Mouse (Mus musculus) ES-Bruce4 (cell line): ENCODE measurements around the gene Bcl7a. TPM values are rescaled to one million over a fixed set of nuclear protein-coding genes. Genes with fewer than 3 reads are reported as not detected.

Experiments used
- H3K27ac ChIP-seq: 2 replicates; pipeline ENCODE4 v1.5.1; 2012; ENCODE audit warnings: low read length, inconsistent platforms; ENCODE audit not compliant: insufficient read depth
- H3K27me3 ChIP-seq: 2 replicates; pipeline ENCODE4 v1.6.1; 2012; ENCODE audit warnings: mild to moderate bottlenecking, low read length, inconsistent platforms; ENCODE audit not compliant: control insufficient read depth, poor library complexity, insufficient read depth, severe bottlenecking
- H3K36me3 ChIP-seq: 2 replicates; pipeline ENCODE4 v1.6.1; 2012; ENCODE audit warnings: inconsistent platforms, mild to moderate bottlenecking, low read length, moderate library complexity; ENCODE audit not compliant: control insufficient read depth, poor library complexity, insufficient read depth, severe bottlenecking
- H3K4me1 ChIP-seq: one replicate; pipeline ENCODE4 v1.8.1; 2011; ENCODE audit warnings: low read length; ENCODE audit not compliant: control insufficient read depth, insufficient read depth
- H3K4me3 ChIP-seq: 2 replicates; pipeline ENCODE4 v1.5.1; 2011; ENCODE audit warnings: low read depth, mild to moderate bottlenecking, low read length
- H3K9ac ChIP-seq: 2 replicates; pipeline ENCODE4 v1.6.1; 2012; ENCODE audit warnings: low read depth, mild to moderate bottlenecking, inconsistent platforms; ENCODE audit not compliant: poor library complexity, severe bottlenecking
- H3K9me3 ChIP-seq: replicated peaks from 2 replicates; pipeline ENCODE4 v1.6.1; 2012; ENCODE audit warnings: mild to moderate bottlenecking, low read length, inconsistent platforms; ENCODE audit not compliant: control insufficient read depth, poor library complexity, insufficient read depth, severe bottlenecking
- CTCF ChIP-seq: IDR thresholded peaks from one replicate; pipeline ENCODE4 v1.8.1; 2011; ENCODE audit warnings: low read depth, low read length
- EP300 ChIP-seq: IDR thresholded peaks from 2 replicates; pipeline ENCODE4 v1.6.1; 2011; ENCODE audit warnings: low read depth, low read length; ENCODE audit not compliant: insufficient read depth
- POLR2A ChIP-seq: IDR thresholded peaks from one replicate; pipeline ENCODE4 v1.8.1; 2011; ENCODE audit warnings: low read length; ENCODE audit not compliant: insufficient read depth
- polyA plus RNA-seq: library from polyadenylated mRNA; stranded (reverse); fragments of >200 nt; gene quantifications from 2 replicates; pipeline ENCODE4 v1.2.4, GENCODE M21; 2011; ENCODE audit warnings: low read depth; ENCODE audit not compliant: missing spikeins, insufficient read depth, insufficient read length

Gene Bcl7a
- polyA plus RNA-seq, 1 experiment = 25.4 TPM

DNA sequence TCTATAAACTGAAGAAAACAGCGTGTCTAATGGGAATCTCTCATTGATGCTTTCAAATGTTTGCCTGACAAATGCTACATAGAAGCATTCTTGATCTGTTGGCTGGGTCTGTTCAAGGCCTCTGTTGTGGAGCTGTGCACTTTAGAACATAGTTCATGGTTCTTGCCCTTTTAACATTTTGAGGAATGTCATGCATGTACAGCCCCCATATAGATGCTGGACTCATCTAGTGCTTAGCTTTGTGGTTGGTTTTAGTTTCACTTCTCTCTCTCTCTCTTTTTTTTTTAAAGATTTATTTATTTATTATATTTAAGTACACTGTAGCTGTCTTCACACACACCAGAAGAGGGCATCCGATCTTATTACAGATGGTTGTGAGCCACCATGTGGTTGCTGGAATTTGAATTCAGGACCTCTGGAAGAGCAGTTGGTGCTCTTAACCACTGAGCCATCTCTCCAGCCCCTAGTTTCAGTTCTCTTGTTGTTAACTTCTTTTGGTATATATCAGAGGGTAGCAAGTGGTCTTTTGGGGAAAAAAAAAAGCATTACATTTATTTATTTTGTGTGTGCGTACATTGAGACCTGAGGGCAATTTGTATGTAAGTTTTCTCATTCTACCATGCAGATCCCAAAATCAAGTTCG lies 55.3 kb downstream of the Bcl7a start:
- H3K9ac ChIP-seq = no peak overlapping the region
- H3K36me3 ChIP-seq = no peaks in the 10 kb centered on the region
- no peaks in the 10 kb centered on the region for H3K9me3 ChIP-seq
- H3K27ac ChIP-seq = no peak overlapping the region
- peaks cover 2% of the 10 kb centered on the region for H3K4me1 ChIP-seq
- no peaks in the 10 kb centered on the region for H3K27me3 ChIP-seq
- no peak overlapping the region for H3K4me3 ChIP-seq
- no peak for TF ChIP-seq EP300
- no peak for TF ChIP-seq CTCF
- no peak for TF ChIP-seq POLR2A

GRCm38 (mm10) chr5:123404480-123404879 lies 60.8 kb downstream of the Bcl7a start:
- H3K27ac ChIP-seq = no peak overlapping the region
- 0 out of 2 replicates have a peak, but pooled peaks cover 5% of the 10 kb centered on the region for H3K9me3 ChIP-seq
- no peaks in the 10 kb centered on the region for H3K4me1 ChIP-seq
- no peaks in the 10 kb centered on the region for H3K27me3 ChIP-seq
- no peak overlapping the region for H3K9ac ChIP-seq
- no peak overlapping the region for H3K4me3 ChIP-seq
- no peaks in the 10 kb centered on the region for H3K36me3 ChIP-seq
- TF ChIP-seq POLR2A = no peak
- TF ChIP-seq CTCF = no peak
- TF ChIP-seq EP300 = no peak

DNA sequence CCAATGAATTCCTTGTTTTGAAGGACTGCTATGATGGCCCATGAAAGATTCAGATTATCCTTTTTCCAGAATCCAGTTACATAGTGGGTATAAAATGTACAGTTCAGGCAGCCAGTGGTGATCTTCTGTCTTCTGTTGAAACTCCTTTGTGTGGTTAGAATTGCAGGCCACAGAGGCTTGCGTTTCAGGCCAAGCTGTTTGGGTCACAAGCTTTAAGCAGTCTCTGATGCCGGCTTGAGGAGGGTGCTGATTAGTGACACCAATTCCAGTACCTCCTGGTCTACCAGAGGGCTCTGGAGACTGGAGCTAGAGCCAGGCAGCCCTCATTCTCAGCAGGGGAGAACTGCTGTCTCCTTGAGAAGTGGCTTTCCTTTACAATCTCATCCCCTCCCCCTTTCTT lies 63.3 kb downstream of the Bcl7a start:
- TF ChIP-seq POLR2A = no peak
- no peak for TF ChIP-seq EP300
- no peak for TF ChIP-seq CTCF
- no peak overlapping the region for H3K9ac ChIP-seq

DNA sequence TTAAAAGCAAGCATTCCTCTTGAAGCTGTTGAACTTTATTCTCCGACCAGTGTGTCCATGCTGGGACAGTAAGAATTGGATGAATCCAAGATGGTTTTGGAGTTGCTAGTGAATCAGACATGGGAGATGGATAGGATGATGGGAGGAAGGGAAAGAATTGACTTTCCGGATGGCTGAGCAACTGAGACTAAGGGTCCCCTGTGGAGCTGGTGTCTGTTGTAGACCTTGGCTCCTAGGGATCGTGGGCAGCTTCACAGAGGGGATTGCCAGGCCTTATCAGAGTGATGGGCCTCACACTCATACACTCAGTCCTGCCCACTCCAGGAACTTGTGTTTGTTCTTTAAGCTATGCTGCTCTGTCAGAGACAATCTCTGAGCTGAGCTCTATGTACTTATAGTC lies 64.5 kb downstream of the Bcl7a start:
- Histone ChIP-seq H3K4me1 (no peaks in the 10 kb centered on the region), H3K27me3 (no peaks in the 10 kb centered on the region), H3K9ac (no peak overlapping the region)

More for the DNA sequence above, 63.3 kb downstream of the Bcl7a start:
- H3K36me3 ChIP-seq = no peaks in the 10 kb centered on the region; the same call in 1 of the 2 replicates
- H3K27ac ChIP-seq = no peak overlapping the region
- H3K9me3 ChIP-seq = 0 out of 2 replicates have a peak, but pooled peaks cover 5% of the 10 kb centered on the region
- no peaks in the 10 kb centered on the region for H3K4me1 ChIP-seq
- H3K27me3 ChIP-seq = no peaks in the 10 kb centered on the region
- no peak overlapping the region for H3K4me3 ChIP-seq

GRCm38 (mm10) chr5:123412193-123412592 lies 68.6 kb downstream of the Bcl7a start:
- no peak overlapping the region for H3K4me3 ChIP-seq
- no peak overlapping the region for H3K27ac ChIP-seq
- H3K4me1 ChIP-seq = no peaks in the 10 kb centered on the region
- no peak overlapping the region for H3K9ac ChIP-seq
- 0 out of 2 replicates have a peak, but pooled peaks cover 5% of the 10 kb centered on the region for H3K9me3 ChIP-seq
- TF ChIP-seq EP300 = no peak
- no peak for TF ChIP-seq CTCF
- no peak for TF ChIP-seq POLR2A
- no peaks in the 10 kb centered on the region; the same call in 1 of the 2 replicates for H3K36me3 ChIP-seq
- no peaks in the 10 kb centered on the region for H3K27me3 ChIP-seq

More for the DNA sequence above, 64.5 kb downstream of the Bcl7a start:
- Histone ChIP-seq H3K9me3 (0 out of 2 replicates have a peak, but pooled peaks cover 5% of the 10 kb centered on the region), H3K27ac (no peak overlapping the region), H3K4me3 (no peak overlapping the region), H3K36me3 (no peaks in the 10 kb centered on the region; the same call in 1 of the 2 replicates)
- no peak for TF ChIP-seq EP300
- TF ChIP-seq POLR2A = no peak
- no peak for TF ChIP-seq CTCF

- Histone ChIP-seq H3K4me3 (no peak overlapping the region), H3K27ac (no peak overlapping the region), H3K9me3 (no peaks in the 10 kb centered on the region), H3K4me1 (no peaks in the 10 kb centered on the region), H3K9ac (no peak overlapping the region), H3K27me3 (no peaks in the 10 kb centered on the region), H3K36me3 (no peaks in the 10 kb centered on the region; the same call in 1 of the 2 replicates)
- TF ChIP-seq CTCF (no peak), POLR2A (no peak), EP300 (no peak)
Observed at GRCm38 (mm10) chr5:123413866-123414363, 70.3 kb downstream of the Bcl7a start.
